Mouse (Mus musculus) limb, embryonic 14.5 days (tissue): Measurements from ENCODE around the gene Hsd3b4. TPM values are rescaled to one million over a fixed set of nuclear protein-coding genes. Genes with fewer than 3 reads are reported as not detected.
"Not testable (repeated sequence)": the region's sequence is repeated elsewhere in the genome, so short reads cannot be mapped to it uniquely, and the experiment has no call there.

Source experiments
- ATAC-seq: fragments of 200-750 bp; cut with Nextera tagmentation; 2 replicates; pipeline ENCODE4 v1.8.0; 2017; ENCODE audit warnings: low read depth, moderate number of reproducible peaks, moderate TSS enrichment; ENCODE audit not compliant: low FRiP score
- DNase-seq: peaks from one replicate; pipeline ENCODE4 v3.0.0-alpha.2; 2015; ENCODE audit warnings: low spot score
- H3K27ac ChIP-seq: fragments of 300-500 bp; sonication (generic); replicated peaks from 2 replicates; pipeline ENCODE4 v1.5.1; 2014; ENCODE audit warnings: low read depth, mild to moderate bottlenecking, low read length, moderate library complexity, mixed read lengths
- H3K27me3 ChIP-seq: fragments of 300-500 bp; sonication (generic); 2 replicates; pipeline ENCODE4 v1.6.1; 2014; ENCODE audit warnings: low read length, mixed read lengths; ENCODE audit not compliant: control insufficient read depth, insufficient read depth
- H3K36me3 ChIP-seq: fragments of 300-500 bp; sonication (generic); 2 replicates; pipeline ENCODE4 v1.6.1; 2014; ENCODE audit warnings: mild to moderate bottlenecking, low read length, moderate library complexity, mixed read lengths; ENCODE audit not compliant: control insufficient read depth, insufficient read depth
- H3K4me1 ChIP-seq: fragments of 300-500 bp; sonication (generic); 2 replicates; pipeline ENCODE4 v1.6.1; 2014; ENCODE audit warnings: antibody characterized with exemption, low read length, mixed read lengths; ENCODE audit not compliant: control insufficient read depth, insufficient read depth
- H3K4me2 ChIP-seq: fragments of 300-500 bp; sonication (generic); replicated peaks from 2 replicates; pipeline ENCODE4 v1.6.1; 2014; ENCODE audit warnings: low read depth, mild to moderate bottlenecking, low read length, moderate library complexity; ENCODE audit not compliant: severe bottlenecking
- H3K4me3 ChIP-seq: fragments of 300-500 bp; sonication (generic); replicated peaks from 2 replicates; pipeline ENCODE4 v1.5.1; 2014; ENCODE audit warnings: low read length
- H3K9ac ChIP-seq: fragments of 300-500 bp; sonication (generic); 2 replicates; pipeline ENCODE4 v1.6.1; 2014; ENCODE audit warnings: mild to moderate bottlenecking, low read depth, low read length, moderate library complexity; ENCODE audit not compliant: severe bottlenecking
- H3K9me3 ChIP-seq: fragments of 300-500 bp; sonication (generic); 2 replicates; pipeline ENCODE4 v1.6.1; 2016; ENCODE audit warnings: low read length; ENCODE audit not compliant: control insufficient read depth
- WGBS: fragments of 180-500 bp; shearing (Covaris S2); extraction: QIAGEN DNeasy Blood & Tissue Kit; methylation state at CpG from one replicate; pipeline ENCODE4 v1.1.7; 2014; 5-methylcytosine and 5-hydroxymethylcytosine counted together
- polyA plus RNA-seq, 2 experiments: library from polyadenylated mRNA; depleted of rRNA in 1 of 2; stranded (reverse) in 1 of 2; unstranded in 1 of 2; fragments of >200 nt; fragmentation: Nextera tagmentation in 1 of 2; extraction: Ambion mirVana in 1 of 2; gene quantifications; 2 replicates each; pipeline versions ENCODE4 v1.2.1 to v1.2.3; 2012 to 2014

Hsd3b4 gene
- not detected in 2 replicates for polyA plus RNA-seq (2012; rRNA removed)
- polyA plus RNA-seq (2014; fragmentation: Nextera tagmentation; extraction: Ambion mirVana): not detected in 2 replicates

DNA sequence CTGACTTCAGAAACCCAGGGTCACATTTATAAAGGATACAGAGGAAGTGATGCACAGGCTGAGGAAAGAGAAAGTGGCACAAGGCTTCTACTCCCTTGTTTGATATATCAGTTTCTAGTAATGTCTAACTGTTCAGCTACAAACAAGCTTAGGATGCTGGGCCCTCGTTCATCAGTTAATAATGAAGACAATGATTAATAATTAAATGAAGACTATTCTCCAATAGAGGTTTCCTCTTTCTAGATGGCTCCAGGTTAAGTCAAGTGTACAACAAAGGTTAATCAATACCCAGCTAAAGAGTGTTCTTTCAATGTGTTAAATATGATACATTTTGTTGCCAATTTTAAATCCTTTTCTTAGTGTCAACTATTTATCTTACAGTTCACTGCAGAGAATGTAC is at the start of gene Hsd3b4:
Gene Hsd3b4, minus strand, starts transcription at position 101 of the 400 bp plus-strand sequence.
- H3K4me1 ChIP-seq, DNase-seq, ATAC-seq, H3K27ac ChIP-seq, H3K9ac ChIP-seq, H3K36me3 ChIP-seq, H3K4me2 ChIP-seq, H3K9me3 ChIP-seq, H3K4me3 ChIP-seq, H3K27me3 ChIP-seq: not testable (repeated sequence)
- WGBS: no CpG with 5 or more reads among the region's 1 CpGs

DNA sequence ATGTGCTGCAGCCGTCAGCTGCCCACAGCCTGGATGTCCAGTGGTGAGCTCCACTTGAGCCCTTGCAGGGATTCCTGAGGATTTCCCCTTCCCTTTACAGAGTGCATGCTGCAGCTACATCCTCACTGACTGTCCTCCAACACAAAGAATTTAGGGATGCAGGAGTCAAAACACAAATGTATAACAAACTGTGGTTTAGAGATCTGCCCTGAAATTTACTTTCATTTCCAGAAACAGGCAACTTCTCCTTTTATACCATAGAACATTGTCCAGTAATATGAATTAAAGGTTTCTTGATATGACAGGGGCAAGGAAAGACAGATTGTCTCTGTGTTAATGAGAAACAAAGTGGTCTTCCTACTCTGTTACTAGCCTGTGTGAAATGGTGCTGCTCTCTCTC is 40.5 kb upstream of the Hsd3b4 start:
- not testable (repeated sequence) for H3K27ac ChIP-seq, H3K27me3 ChIP-seq, H3K36me3 ChIP-seq, H3K4me1 ChIP-seq, ATAC-seq, H3K9me3 ChIP-seq, H3K4me2 ChIP-seq, DNase-seq, H3K9ac ChIP-seq, H3K4me3 ChIP-seq
- WGBS: no CpG with 5 or more reads among the region's 1 CpGs

DNA sequence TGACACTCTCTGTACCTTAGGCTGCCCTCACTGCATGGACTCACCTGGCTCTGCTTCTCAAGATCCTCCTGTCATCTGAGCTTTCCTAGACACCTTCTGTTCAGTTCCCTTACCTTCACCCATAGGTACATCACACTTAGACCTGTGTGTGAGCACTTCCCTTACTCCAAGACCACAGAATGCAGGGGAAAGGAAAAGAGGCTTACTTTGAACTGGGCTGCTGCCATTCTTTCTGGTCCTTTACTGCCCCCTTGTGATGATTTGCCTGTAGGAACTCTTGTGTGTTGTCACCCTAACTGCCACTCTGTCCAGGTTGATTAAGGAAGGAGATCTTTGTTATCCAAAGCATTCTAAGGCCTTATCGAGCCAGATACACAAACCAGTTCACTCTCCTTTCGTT is 39.9 kb upstream of the Hsd3b4 start:
- not testable (repeated sequence) for H3K27ac ChIP-seq, H3K36me3 ChIP-seq, H3K9me3 ChIP-seq, H3K27me3 ChIP-seq, DNase-seq, H3K4me3 ChIP-seq, H3K9ac ChIP-seq, ATAC-seq, H3K4me2 ChIP-seq, H3K4me1 ChIP-seq
- WGBS: no CpG with 5 or more reads among the region's 2 CpGs

DNA sequence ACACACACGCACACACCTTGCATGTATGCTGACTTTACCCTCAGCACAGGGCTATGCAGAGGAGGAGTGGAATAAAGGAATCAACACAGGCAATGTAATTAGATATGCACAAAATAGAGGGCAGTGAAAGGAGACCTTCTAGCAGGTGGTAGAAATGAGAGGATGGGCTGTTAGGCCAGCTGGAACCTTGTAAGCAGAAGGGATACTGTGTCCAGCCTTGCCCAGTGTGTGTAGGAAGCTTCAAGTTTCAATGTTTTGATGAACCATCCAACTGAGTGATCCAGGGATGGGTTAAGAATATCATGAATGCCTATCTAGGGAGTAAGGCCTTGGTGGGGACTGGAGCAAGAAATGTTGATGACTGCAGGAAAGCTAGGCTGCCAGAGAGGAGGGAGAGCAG is 38.2 kb upstream of the Hsd3b4 start:
- H3K4me1 ChIP-seq, H3K27me3 ChIP-seq, H3K27ac ChIP-seq, H3K4me2 ChIP-seq, H3K36me3 ChIP-seq, H3K9ac ChIP-seq, ATAC-seq, H3K4me3 ChIP-seq, DNase-seq, H3K9me3 ChIP-seq: not testable (repeated sequence)
- 80% methylated on average over 1 of the region's 1 CpGs for WGBS

DNA sequence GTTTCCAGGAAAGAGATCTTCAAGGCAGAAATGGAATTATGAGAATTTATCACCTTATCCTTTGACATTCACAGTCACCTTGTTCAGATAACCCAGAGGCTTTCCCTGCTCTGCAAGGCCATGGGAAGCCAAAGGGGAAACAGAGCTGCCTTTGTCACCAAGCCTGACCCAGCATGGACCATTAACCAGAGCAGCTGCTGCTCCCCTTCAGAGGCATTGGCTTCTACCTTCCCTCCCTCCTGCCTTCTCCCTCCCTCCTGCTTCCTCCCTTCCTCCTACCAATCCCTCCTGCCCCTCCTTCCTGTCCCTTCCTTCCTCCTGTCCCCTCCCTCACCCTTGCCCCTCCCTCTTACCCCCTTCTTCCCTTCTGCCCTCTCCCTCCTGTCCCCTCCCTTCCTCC is 37.3 kb upstream of the Hsd3b4 start:
- not testable (repeated sequence) for H3K4me1 ChIP-seq, H3K4me3 ChIP-seq, H3K27ac ChIP-seq, H3K36me3 ChIP-seq, DNase-seq, H3K4me2 ChIP-seq, H3K9ac ChIP-seq, H3K9me3 ChIP-seq, H3K27me3 ChIP-seq, ATAC-seq

DNA sequence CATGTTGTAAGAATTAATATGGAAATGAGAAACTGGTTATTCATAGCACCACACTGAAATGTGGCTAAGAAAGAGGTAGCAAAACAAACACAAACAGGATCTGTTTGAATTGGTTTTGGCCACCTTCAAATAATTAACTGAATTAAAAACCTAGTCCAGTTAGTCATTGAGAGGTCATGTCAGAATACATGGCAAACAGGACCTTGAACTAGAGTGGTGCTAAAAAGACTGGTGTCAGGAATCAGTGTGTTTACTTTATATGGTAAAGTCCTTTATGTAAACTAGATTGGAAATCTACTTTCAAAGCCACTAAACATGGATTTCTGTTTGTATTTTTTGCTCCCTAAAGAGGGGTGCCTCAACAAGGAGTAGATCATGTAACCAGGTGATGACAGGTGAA is 14.7 kb upstream of the Hsd3b4 start:
- H3K27me3 ChIP-seq, DNase-seq, H3K4me2 ChIP-seq, H3K36me3 ChIP-seq, ATAC-seq, H3K4me3 ChIP-seq, H3K9me3 ChIP-seq, H3K27ac ChIP-seq, H3K4me1 ChIP-seq, H3K9ac ChIP-seq: not testable (repeated sequence)

DNA sequence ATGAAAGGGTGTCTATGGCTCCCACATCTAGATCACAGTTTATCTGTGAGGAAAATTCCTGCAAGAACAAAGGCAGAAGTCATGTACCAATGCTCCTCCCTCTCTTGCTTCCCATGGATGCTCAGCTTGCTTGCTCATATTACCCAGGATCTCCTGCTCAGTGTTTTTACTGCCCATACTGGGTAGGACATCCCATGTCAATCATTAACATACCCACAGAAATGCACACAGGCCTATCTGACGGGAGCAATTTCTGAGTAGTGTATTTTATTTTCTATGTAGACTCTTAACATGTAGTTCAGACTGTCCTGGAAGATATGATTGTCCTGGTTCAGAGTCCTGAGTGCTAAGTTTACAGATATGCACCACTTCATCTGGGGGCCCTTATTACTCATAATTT is 14.2 kb upstream of the Hsd3b4 start:
- WGBS: no CpG with 5 or more reads among the region's 1 CpGs
- DNase-seq, H3K4me3 ChIP-seq, H3K9me3 ChIP-seq, H3K4me2 ChIP-seq, H3K36me3 ChIP-seq, H3K9ac ChIP-seq, H3K27me3 ChIP-seq, H3K27ac ChIP-seq, H3K4me1 ChIP-seq, ATAC-seq: not testable (repeated sequence)

DNA sequence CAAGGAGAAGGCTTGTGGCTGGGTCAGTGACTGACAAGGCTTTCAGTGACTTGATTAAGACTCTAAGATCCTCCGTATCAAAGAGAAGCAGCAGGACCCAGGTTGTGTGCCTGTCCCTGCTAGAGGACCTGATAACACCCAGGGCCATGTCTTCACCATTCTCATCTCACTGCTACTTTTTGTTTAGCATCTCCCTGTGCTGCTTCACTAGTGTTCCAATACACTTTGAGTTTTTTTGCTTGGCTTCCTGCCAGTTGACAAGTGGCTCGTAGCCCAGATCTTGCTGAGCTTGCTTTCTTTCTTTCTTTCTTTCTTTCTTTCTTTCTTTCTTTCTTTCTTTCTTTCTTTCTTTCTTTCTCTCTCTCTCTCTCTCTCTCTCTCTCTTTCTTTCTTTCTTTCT is 12.5 kb upstream of the Hsd3b4 start:
- H3K27me3 ChIP-seq, ATAC-seq, H3K27ac ChIP-seq, H3K4me3 ChIP-seq, H3K9ac ChIP-seq, H3K4me2 ChIP-seq, H3K36me3 ChIP-seq, H3K9me3 ChIP-seq, H3K4me1 ChIP-seq, DNase-seq: not testable (repeated sequence)
- WGBS: 33% methylated on average over 1 of the region's 2 CpGs

DNA sequence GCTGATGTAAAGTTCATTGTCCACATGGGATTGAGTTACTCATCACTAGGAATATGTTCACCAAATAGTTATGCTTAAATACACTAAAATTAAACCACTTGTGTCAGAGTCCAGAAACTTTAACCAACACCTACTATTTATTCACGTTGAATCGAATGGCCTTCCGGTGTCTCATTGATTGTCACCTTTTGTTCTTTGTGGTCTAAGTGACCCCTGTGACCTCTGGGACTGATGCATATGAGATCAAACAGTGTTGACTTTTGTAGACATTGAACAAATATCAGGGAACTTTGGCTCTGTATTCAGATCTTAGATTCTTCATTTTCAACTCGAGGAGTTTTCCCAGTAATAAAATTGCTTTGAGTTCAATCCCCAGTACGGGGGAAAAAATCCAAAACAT is 3.1 kb downstream of the Hsd3b4 start:
- not testable (repeated sequence) for H3K27ac ChIP-seq, H3K4me1 ChIP-seq, H3K9ac ChIP-seq, H3K4me3 ChIP-seq, ATAC-seq, H3K27me3 ChIP-seq, DNase-seq, H3K9me3 ChIP-seq, H3K4me2 ChIP-seq, H3K36me3 ChIP-seq
- no CpG with 5 or more reads among the region's 5 CpGs for WGBS
